Mouse (Mus musculus): ENCODE data around the gene Ecm2. TPM values are rescaled to one million over a fixed set of nuclear protein-coding genes. Genes with fewer than 3 reads are reported as not detected.

Gene Ecm2
- polyA plus RNA-seq, 1 experiment from 2014 or later = 0.19 TPM

DNA sequence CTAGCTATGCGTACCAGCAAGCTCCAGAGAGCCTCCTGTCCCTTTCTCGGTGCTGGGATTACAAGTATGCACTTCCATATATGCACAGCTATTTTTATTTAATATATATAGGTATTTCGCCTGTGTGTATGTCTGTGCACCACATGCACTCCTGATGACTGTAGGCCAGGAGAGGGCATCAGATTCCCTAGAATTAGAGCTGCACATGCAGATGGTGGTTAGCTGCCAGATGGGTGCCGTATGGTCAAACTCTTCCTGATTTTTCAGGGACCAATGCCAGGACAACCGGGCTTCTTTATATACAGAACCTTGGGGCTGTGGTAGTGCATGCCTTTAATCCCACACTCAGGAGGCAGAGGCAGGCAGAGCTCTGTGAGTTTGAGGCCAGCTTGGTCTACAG is 35.6 kb upstream of the Ecm2 start:
- Histone ChIP-seq H3K4me2 (ENCODE audit: low read depth, severe bottlenecking) (no peak overlapping the region), H3K9me3 (ENCODE audit: control insufficient read depth, low read length) (no peaks in the 10 kb centered on the region), H3K27me3 (ENCODE audit: control insufficient read depth, insufficient read depth, low read length) (no peaks in the 10 kb centered on the region), H3K27ac (replicated peaks; ENCODE audit: low read depth, low read length) (no peak overlapping the region), H3K36me3 (ENCODE audit: control insufficient read depth, insufficient read depth, low read length) (peaks cover 10% of the 10 kb centered on the region; the same call in 1 of the 2 replicates), H3K9ac (ENCODE audit: low read length) (no peak overlapping the region), H3K4me1 (ENCODE audit: control insufficient read depth, insufficient read depth, low read length) (no peaks in the 10 kb centered on the region), H3K4me3 (ENCODE audit: low read depth, low read length) (no peak overlapping the region)
- DNase-seq (ENCODE audit: low spot score) (no peak), ATAC-seq (ENCODE audit: insufficient number of reproducible peaks, low FRiP score, low TSS enrichment, low read depth) (no peak)
- 95% methylated on average over 5 of the region's 5 CpGs for WGBS

DNA sequence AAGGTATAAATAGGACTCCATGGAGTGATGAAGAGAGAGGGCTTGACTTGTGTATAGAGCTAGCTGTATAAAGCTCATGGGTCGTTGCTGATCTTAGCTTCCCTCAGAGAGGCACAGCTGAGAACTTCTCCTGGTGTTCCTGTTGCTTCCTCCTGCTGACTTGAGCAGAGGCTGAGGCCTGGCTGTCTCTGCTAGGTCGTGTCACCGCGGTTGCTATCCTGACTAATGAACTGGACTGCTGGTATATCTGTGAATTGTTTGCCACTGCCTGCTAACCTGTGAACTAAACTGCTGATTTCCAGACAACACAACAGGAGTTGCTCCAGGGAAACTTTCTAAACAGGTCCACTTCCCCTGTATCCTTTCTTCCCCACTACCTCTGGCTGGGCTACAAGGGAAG is 34.3 kb upstream of the Ecm2 start:
- ATAC-seq (ENCODE audit: insufficient number of reproducible peaks, low FRiP score, low TSS enrichment, low read depth) (no peak), DNase-seq (ENCODE audit: low spot score) (no peak)
- no peak overlapping the region for H3K4me2 ChIP-seq (ENCODE audit: low read depth, severe bottlenecking)
- no peak overlapping the region for H3K4me3 ChIP-seq (ENCODE audit: low read depth, low read length)
- no peaks in the 10 kb centered on the region for H3K27me3 ChIP-seq (ENCODE audit: control insufficient read depth, insufficient read depth, low read length)
- 89% methylated on average over 4 of the region's 4 CpGs for WGBS
- H3K36me3 ChIP-seq (ENCODE audit: control insufficient read depth, insufficient read depth, low read length) = 0 out of 2 replicates have a peak, but pooled peaks cover 2% of the 10 kb centered on the region
- no peak overlapping the region for H3K9ac ChIP-seq (ENCODE audit: low read length)
- no peaks in the 10 kb centered on the region for H3K9me3 ChIP-seq (ENCODE audit: control insufficient read depth, low read length)
- no peak overlapping the region for H3K27ac ChIP-seq (replicated peaks; ENCODE audit: low read depth, low read length)
- no peaks in the 10 kb centered on the region for H3K4me1 ChIP-seq (ENCODE audit: control insufficient read depth, insufficient read depth, low read length)

DNA sequence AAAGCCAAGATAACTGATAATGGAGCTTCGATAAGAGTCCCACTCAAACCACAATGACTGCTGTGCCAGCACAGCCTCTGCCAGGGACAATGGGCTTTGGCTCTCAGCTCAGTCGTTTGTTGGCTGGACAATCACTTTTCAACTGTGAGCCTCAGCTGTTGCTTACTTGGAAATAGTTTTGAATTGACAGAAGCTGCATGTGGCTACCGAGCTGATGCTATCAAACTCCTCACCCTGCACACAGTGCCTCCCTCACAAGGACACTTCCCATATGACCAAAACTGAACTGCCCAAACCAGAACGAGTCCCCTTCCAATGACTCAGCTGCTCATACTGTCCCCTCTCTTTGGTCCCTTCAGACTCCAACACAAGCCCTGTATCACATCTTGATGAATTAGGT is 33.8 kb upstream of the Ecm2 start:
- Histone ChIP-seq H3K4me2 (ENCODE audit: low read depth, severe bottlenecking) (no peak overlapping the region), H3K27me3 (ENCODE audit: control insufficient read depth, insufficient read depth, low read length) (no peaks in the 10 kb centered on the region), H3K9me3 (ENCODE audit: control insufficient read depth, low read length) (no peaks in the 10 kb centered on the region), H3K36me3 (ENCODE audit: control insufficient read depth, insufficient read depth, low read length) (no peaks in the 10 kb centered on the region), H3K27ac (replicated peaks; ENCODE audit: low read depth, low read length) (no peak overlapping the region), H3K9ac (ENCODE audit: low read length) (no peak overlapping the region), H3K4me3 (ENCODE audit: low read depth, low read length) (no peak overlapping the region), H3K4me1 (ENCODE audit: control insufficient read depth, insufficient read depth, low read length) (no peaks in the 10 kb centered on the region)
- ATAC-seq (ENCODE audit: insufficient number of reproducible peaks, low FRiP score, low TSS enrichment, low read depth) (no peak), DNase-seq (ENCODE audit: low spot score) (no peak)
- 90% methylated on average over 4 of the region's 4 CpGs for WGBS

- Histone ChIP-seq H3K27me3 (ENCODE audit: control insufficient read depth, insufficient read depth, low read length) (no peaks in the 10 kb centered on the region), H3K27ac (replicated peaks; ENCODE audit: low read depth, low read length) (no peak overlapping the region), H3K4me2 (ENCODE audit: low read depth, severe bottlenecking) (no peak overlapping the region), H3K9ac (ENCODE audit: low read length) (no peak overlapping the region), H3K4me1 (ENCODE audit: control insufficient read depth, insufficient read depth, low read length) (no peaks in the 10 kb centered on the region), H3K9me3 (ENCODE audit: control insufficient read depth, low read length) (no peaks in the 10 kb centered on the region), H3K36me3 (ENCODE audit: control insufficient read depth, insufficient read depth, low read length) (no peaks in the 10 kb centered on the region), H3K4me3 (ENCODE audit: low read depth, low read length) (no peak overlapping the region)
- WGBS = 78% methylated on average over 4 of the region's 4 CpGs
- DNase-seq (ENCODE audit: low spot score) (no peak), ATAC-seq (ENCODE audit: insufficient number of reproducible peaks, low FRiP score, low TSS enrichment, low read depth) (no peak)
Measured at GRCm38 (mm10) chr13:49471981-49472675, 32.5 kb upstream of the Ecm2 start.

GRCm38 (mm10) chr13:49472676-49473005 is 32.0 kb upstream of the Ecm2 start:
- no peak overlapping the region for H3K4me2 ChIP-seq (ENCODE audit: low read depth, severe bottlenecking)
- H3K4me3 ChIP-seq (ENCODE audit: low read depth, low read length) = no peak overlapping the region
- no peaks in the 10 kb centered on the region for H3K9me3 ChIP-seq (ENCODE audit: control insufficient read depth, low read length)
- DNase-seq (ENCODE audit: low spot score) = no peak
- no peak for ATAC-seq (ENCODE audit: insufficient number of reproducible peaks, low FRiP score, low TSS enrichment, low read depth)
- H3K4me1 ChIP-seq (ENCODE audit: control insufficient read depth, insufficient read depth, low read length) = no peaks in the 10 kb centered on the region
- no peak overlapping the region for H3K27ac ChIP-seq (replicated peaks; ENCODE audit: low read depth, low read length)
- 94% methylated on average over 6 of the region's 6 CpGs for WGBS
- H3K9ac ChIP-seq (ENCODE audit: low read length) = no peak overlapping the region
- no peaks in the 10 kb centered on the region for H3K27me3 ChIP-seq (ENCODE audit: control insufficient read depth, insufficient read depth, low read length)
- no peaks in the 10 kb centered on the region for H3K36me3 ChIP-seq (ENCODE audit: control insufficient read depth, insufficient read depth, low read length)

DNA sequence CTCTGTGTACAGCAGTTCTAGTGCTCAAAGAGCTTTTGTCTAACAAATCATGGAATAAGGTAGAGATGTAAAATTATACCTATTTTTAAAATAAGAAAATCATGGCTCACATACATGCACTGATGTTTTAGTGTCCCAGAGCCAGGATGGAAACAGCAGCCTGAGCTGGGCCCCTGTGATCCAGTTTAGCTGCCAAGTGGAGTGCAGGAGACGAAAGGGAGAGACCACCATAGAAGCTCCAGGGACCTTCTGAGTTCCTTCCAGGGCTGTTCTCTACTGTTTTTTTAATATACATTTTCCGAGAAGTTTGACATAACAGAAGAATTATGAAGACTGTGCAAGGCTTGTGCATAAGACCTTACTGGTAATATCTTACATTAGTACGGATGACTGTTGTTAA is 26.7 kb upstream of the Ecm2 start:
- DNase-seq (ENCODE audit: low spot score) (no peak), ATAC-seq (ENCODE audit: insufficient number of reproducible peaks, low FRiP score, low TSS enrichment, low read depth) (no peak)
- H3K9me3 ChIP-seq (ENCODE audit: control insufficient read depth, low read length) = no peaks in the 10 kb centered on the region
- H3K27me3 ChIP-seq (ENCODE audit: control insufficient read depth, insufficient read depth, low read length) = no peaks in the 10 kb centered on the region
- no peaks in the 10 kb centered on the region for H3K4me1 ChIP-seq (ENCODE audit: control insufficient read depth, insufficient read depth, low read length)
- WGBS = 87% methylated on average over 3 of the region's 3 CpGs
- H3K36me3 ChIP-seq (ENCODE audit: control insufficient read depth, insufficient read depth, low read length) = no peaks in the 10 kb centered on the region
- no peak overlapping the region for H3K4me2 ChIP-seq (ENCODE audit: low read depth, severe bottlenecking)
- no peak overlapping the region for H3K4me3 ChIP-seq (ENCODE audit: low read depth, low read length)
- H3K27ac ChIP-seq (replicated peaks; ENCODE audit: low read depth, low read length) = no peak overlapping the region
- H3K9ac ChIP-seq (ENCODE audit: low read length) = no peak overlapping the region

- H3K27ac ChIP-seq (replicated peaks; ENCODE audit: low read depth, low read length) = no peak overlapping the region
- H3K9ac ChIP-seq (ENCODE audit: low read length) = no peak overlapping the region
- WGBS = 94% methylated on average over 6 of the region's 6 CpGs
- H3K27me3 ChIP-seq (ENCODE audit: control insufficient read depth, insufficient read depth, low read length) = no peaks in the 10 kb centered on the region
- DNase-seq (ENCODE audit: low spot score) = no peak
- H3K4me3 ChIP-seq (ENCODE audit: low read depth, low read length) = no peak overlapping the region
- no peaks in the 10 kb centered on the region for H3K36me3 ChIP-seq (ENCODE audit: control insufficient read depth, insufficient read depth, low read length)
- no peak overlapping the region for H3K4me2 ChIP-seq (ENCODE audit: low read depth, severe bottlenecking)
- no peaks in the 10 kb centered on the region for H3K4me1 ChIP-seq (ENCODE audit: control insufficient read depth, insufficient read depth, low read length)
- no peak for ATAC-seq (ENCODE audit: insufficient number of reproducible peaks, low FRiP score, low TSS enrichment, low read depth)
- H3K9me3 ChIP-seq (ENCODE audit: control insufficient read depth, low read length) = no peaks in the 10 kb centered on the region
Measured at GRCm38 (mm10) chr13:49478851-49479374, 25.7 kb upstream of the Ecm2 start.

DNA sequence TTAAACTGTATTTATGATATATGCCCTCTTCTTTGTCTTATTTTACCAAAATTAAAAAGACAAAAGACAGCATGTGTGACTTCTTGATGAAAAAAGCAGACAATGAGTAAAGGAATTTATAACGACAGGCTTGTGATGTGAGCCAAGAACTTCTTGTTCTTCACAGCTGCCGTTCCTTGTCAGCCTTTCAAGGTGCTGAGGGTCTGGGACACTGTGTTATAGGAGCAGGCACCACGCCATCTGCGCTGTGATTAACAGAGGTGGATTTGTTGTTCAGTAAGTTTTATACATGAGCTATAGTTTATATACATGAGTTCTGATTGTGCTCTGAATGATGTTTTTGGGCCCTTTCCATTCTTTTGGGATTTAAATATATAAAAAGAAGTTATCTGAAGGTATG is 25.2 kb upstream of the Ecm2 start:
- DNase-seq (ENCODE audit: low spot score) (no peak), ATAC-seq (ENCODE audit: insufficient number of reproducible peaks, low FRiP score, low TSS enrichment, low read depth) (no peak)
- Histone ChIP-seq H3K36me3 (ENCODE audit: control insufficient read depth, insufficient read depth, low read length) (no peaks in the 10 kb centered on the region), H3K27ac (replicated peaks; ENCODE audit: low read depth, low read length) (no peak overlapping the region), H3K9me3 (ENCODE audit: control insufficient read depth, low read length) (no peaks in the 10 kb centered on the region), H3K4me1 (ENCODE audit: control insufficient read depth, insufficient read depth, low read length) (no peaks in the 10 kb centered on the region), H3K4me2 (ENCODE audit: low read depth, severe bottlenecking) (no peak overlapping the region), H3K9ac (ENCODE audit: low read length) (no peak overlapping the region), H3K4me3 (ENCODE audit: low read depth, low read length) (no peak overlapping the region), H3K27me3 (ENCODE audit: control insufficient read depth, insufficient read depth, low read length) (no peaks in the 10 kb centered on the region)
- 83% methylated on average over 4 of the region's 4 CpGs for WGBS

- no peak overlapping the region for H3K27ac ChIP-seq (replicated peaks; ENCODE audit: low read depth, low read length)
- H3K36me3 ChIP-seq (ENCODE audit: control insufficient read depth, insufficient read depth, low read length) = no peaks in the 10 kb centered on the region
- DNase-seq (ENCODE audit: low spot score) = no peak
- no peaks in the 10 kb centered on the region for H3K9me3 ChIP-seq (ENCODE audit: control insufficient read depth, low read length)
- WGBS = 88% methylated on average over 2 of the region's 2 CpGs
- H3K4me3 ChIP-seq (ENCODE audit: low read depth, low read length) = no peak overlapping the region
- H3K4me1 ChIP-seq (ENCODE audit: control insufficient read depth, insufficient read depth, low read length) = no peaks in the 10 kb centered on the region
- H3K9ac ChIP-seq (ENCODE audit: low read length) = no peak overlapping the region
- no peaks in the 10 kb centered on the region for H3K27me3 ChIP-seq (ENCODE audit: control insufficient read depth, insufficient read depth, low read length)
- ATAC-seq (ENCODE audit: insufficient number of reproducible peaks, low FRiP score, low TSS enrichment, low read depth) = no peak
- no peak overlapping the region for H3K4me2 ChIP-seq (ENCODE audit: low read depth, severe bottlenecking)
Measured at GRCm38 (mm10) chr13:49480057-49480456, 24.6 kb upstream of the Ecm2 start.

Data from limb, embryonic 11.5 days (tissue).